Mouse (Mus musculus) stomach, postnatal 0 days (tissue): ENCODE data around the gene Lgals9.

Experiments
- CTCF ChIP-seq: IDR thresholded peaks from 2 replicates; pipeline ENCODE4 v1.5.1; 2016; ENCODE audit warnings: antibody characterized with exemption, low read depth, mild to moderate bottlenecking, moderate library complexity
- EP300 ChIP-seq: optimal IDR thresholded peaks from 2 replicates; pipeline ENCODE3; 2016; ENCODE audit warnings: antibody characterized with exemption

DNA sequence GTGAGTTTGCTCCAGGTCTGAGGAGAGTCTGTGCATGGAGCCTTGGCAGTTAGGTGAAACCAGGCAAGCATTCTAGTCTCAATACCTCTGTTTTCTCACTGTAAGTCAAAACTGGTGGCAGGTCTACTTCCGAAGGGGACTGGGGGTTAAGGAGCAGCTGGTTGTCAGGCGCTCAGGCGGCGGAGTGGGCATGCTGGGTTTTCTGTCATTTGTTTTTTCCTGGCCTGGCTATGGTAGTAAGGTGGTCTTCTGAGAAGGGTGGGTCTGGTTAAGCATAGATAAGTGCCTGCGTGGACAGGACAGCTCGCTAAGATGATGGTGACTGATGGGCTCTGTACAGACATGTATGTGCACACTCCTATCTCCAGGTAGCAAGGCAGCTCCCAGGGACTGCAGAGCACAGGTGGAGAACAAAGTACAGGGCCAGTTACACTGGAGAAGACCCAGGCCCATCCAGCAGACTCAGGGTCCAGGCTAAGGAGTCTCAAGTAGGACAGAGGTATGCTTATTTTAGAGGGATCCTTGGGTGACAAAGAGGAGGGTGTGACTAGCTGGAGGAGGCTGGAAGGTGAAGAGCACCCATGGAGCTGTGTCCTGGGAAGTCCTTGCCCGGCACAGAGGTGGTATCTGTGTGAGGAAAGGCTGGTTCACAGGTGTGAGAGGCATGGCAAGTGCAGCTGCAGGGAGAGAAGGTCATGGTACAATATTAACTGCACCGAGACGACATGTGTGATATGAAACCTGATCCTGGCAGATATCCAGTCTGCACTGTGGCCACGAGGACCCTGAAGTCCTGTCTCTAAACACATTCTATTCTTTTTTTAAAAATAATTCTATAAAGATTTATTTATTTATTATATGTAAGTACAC is 19.3 kb upstream of the Lgals9 start:
- TF ChIP-seq CTCF (no peak), EP300 (no peak)
